ENCODE assay signal across 8 mouse cellular contexts in genomic region chr11:76026527-76027138, GRCm38 (mm10). TPM values are rescaled to one million over a fixed set of nuclear protein-coding genes. Genes with fewer than 3 reads are reported as not detected.
DNase-seq lines count a peak whose midpoint lies in the region; ATAC-seq and TF ChIP-seq lines count a peak whose summit lies in the region.

No protein-coding gene starts in this region.

- peak overlapping the region; percentile 76 for H3K9ac ChIP-seq in heart, embryonic 14.5 days (ENCODE audit: low read length)
- no peak overlapping the region; the same call in 1 of the 2 replicates for H3K9ac ChIP-seq in forebrain, embryonic 15.5 days (replicated peaks)
- peak overlapping the region; percentile 74 for H3K9ac ChIP-seq in liver, postnatal 0 days (replicated peaks)

- TF ChIP-seq EP300 in liver, postnatal 0 days (IDR thresholded peaks at IDR 0.05; ENCODE audit: low read depth): no peak

- no peak for ATAC-seq in heart, embryonic 14.5 days (ENCODE audit: insufficient number of reproducible peaks, insufficient read depth, low FRiP score, low read depth)
- ATAC-seq in forebrain, embryonic 15.5 days (replicated peaks): 0 out of 2 replicates have a peak, but pooled peaks have one; percentile 10
- ATAC-seq in liver, postnatal 0 days: no peak

- H3K4me3 ChIP-seq in heart, embryonic 14.5 days (ENCODE audit: control insufficient read depth in 1 of 2, insufficient read depth in 1 of 2, low read depth in 1 of 2, low read length in 2 of 2): peak overlapping the region; percentile 70 to 72
- peak overlapping the region; percentile 82 for H3K4me3 ChIP-seq in E14TG2a.4 (replicated peaks; ENCODE audit: low read length)
- peak overlapping the region; percentile 59 for H3K4me3 ChIP-seq in forebrain, embryonic 15.5 days
- peak overlapping the region; percentile 63 for H3K4me3 ChIP-seq in liver, postnatal 0 days (ENCODE audit: low read depth, low read length)

- H3K36me3 ChIP-seq in heart, embryonic 14.5 days (ENCODE audit: control insufficient read depth, insufficient read depth, low read length): peaks cover 3% of the 10 kb centered on the region; the same call in 1 of the 2 replicates
- H3K36me3 ChIP-seq in E14TG2a.4 (ENCODE audit: insufficient read depth, low read length): no peaks in the 10 kb centered on the region
- no peaks in the 10 kb centered on the region for H3K36me3 ChIP-seq in forebrain, embryonic 15.5 days
- 0 out of 2 replicates have a peak, but pooled peaks cover 3% of the 10 kb centered on the region for H3K36me3 ChIP-seq in liver, postnatal 0 days (replicated peaks; ENCODE audit: insufficient read depth, low read length)

- peak overlapping the region in 1 of 2 experiments; percentile 55; a peak in 1 of 4 replicates for H3K27ac ChIP-seq in heart, embryonic 14.5 days (replicated peaks in 1 of 2; ENCODE audit: control insufficient read depth in 1 of 2, insufficient read depth in 1 of 2, low read depth in 2 of 2, low read length in 2 of 2)
- no peak overlapping the region for H3K27ac ChIP-seq in forebrain, embryonic 15.5 days (replicated peaks)
- peak overlapping the region; percentile 51; the same call in 1 of the 2 replicates for H3K27ac ChIP-seq in liver, postnatal 0 days (ENCODE audit: low read depth)

- peaks cover 2% of the 10 kb centered on the region; the same call in 1 of the 2 replicates for H3K27me3 ChIP-seq in heart, embryonic 14.5 days (ENCODE audit: control insufficient read depth, insufficient read depth, low read length)
- peaks cover 81% of the 10 kb centered on the region for H3K27me3 ChIP-seq in E14TG2a.4 (ENCODE audit: insufficient read depth, low read length)
- H3K27me3 ChIP-seq in forebrain, embryonic 15.5 days: peaks cover 12% of the 10 kb centered on the region; the same call in 1 of the 2 replicates
- peaks cover 11% of the 10 kb centered on the region for H3K27me3 ChIP-seq in liver, postnatal 0 days (ENCODE audit: insufficient read depth, low read length)

- H3K4me1 ChIP-seq in heart, embryonic 14.5 days (ENCODE audit: control insufficient read depth in 2 of 2, insufficient read depth in 2 of 2, low read length in 2 of 2): peaks cover 5 to 9% of the 10 kb centered on the region in 2 experiments; a peak in 3 of 4 replicates
- peaks cover 12% of the 10 kb centered on the region; the same call in 1 of the 2 replicates for H3K4me1 ChIP-seq in E14TG2a.4 (replicated peaks; ENCODE audit: low read depth, low read length)
- H3K4me1 ChIP-seq in forebrain, embryonic 15.5 days: peaks cover 17% of the 10 kb centered on the region
- peaks cover 14% of the 10 kb centered on the region for H3K4me1 ChIP-seq in liver, postnatal 0 days (ENCODE audit: insufficient read depth)

- no peak for DNase-seq in heart, postnatal 4 days
- no peak for DNase-seq in liver, postnatal 0 days
- DNase-seq in gastrocnemius, adult 18-20 months (ENCODE audit: low spot score): no peak
- DNase-seq in frontal cortex, postnatal 10 days (ENCODE audit: low spot score in 2 of 2): no peak
- no peak for DNase-seq in urinary bladder, adult 18-20 months (ENCODE audit: low spot score in 2 of 2)

- peak overlapping the region; percentile 95 for H3K4me2 ChIP-seq in heart, embryonic 14.5 days (ENCODE audit: low read length)
- peak overlapping the region; percentile 96 for H3K4me2 ChIP-seq in forebrain, embryonic 15.5 days (replicated peaks)
- H3K4me2 ChIP-seq in liver, postnatal 0 days (ENCODE audit: low read depth, low read length): peak overlapping the region; percentile 87

- TF ChIP-seq CTCF in E14TG2a.4 (conservative IDR thresholded peaks at IDR 0.05; ENCODE audit: low read length): no peak
- no peak for TF ChIP-seq CTCF in liver, postnatal 0 days (IDR thresholded peaks at IDR 0.05; ENCODE audit: low read depth)

- no peaks in the 10 kb centered on the region for H3K9me3 ChIP-seq in heart, embryonic 14.5 days (ENCODE audit: control insufficient read depth, low read length)
- no peaks in the 10 kb centered on the region for H3K9me3 ChIP-seq in E14TG2a.4 (ENCODE audit: low read length)
- no peaks in the 10 kb centered on the region for H3K9me3 ChIP-seq in forebrain, embryonic 15.5 days
- H3K9me3 ChIP-seq in liver, postnatal 0 days (ENCODE audit: low read length): no peaks in the 10 kb centered on the region

- WGBS in heart, embryonic 14.5 days: 10% methylated on average over 14 of the region's 14 CpGs
- WGBS in forebrain, embryonic 15.5 days: 8% methylated on average over 13 of the region's 14 CpGs
- 13% methylated on average over 11 of the region's 14 CpGs for WGBS in liver, postnatal 0 days (ENCODE audit: insufficient replicate concordance)

RNA-seq across cellular contexts. Expression of gene Rflnb, which starts 0.9 kb away (rescaled TPM):
- polyA plus RNA-seq in heart, embryonic 14.5 days (2014; fragmentation: Nextera tagmentation; extraction: Ambion mirVana): 11.5 and 13.2 TPM in 2 replicates
- 10 to 100 TPM; 37.3 to 42.1 TPM for total RNA-seq in heart, postnatal 4 days (2021)
- polyA plus RNA-seq in forebrain, embryonic 15.5 days (2015; fragmentation: Nextera tagmentation; extraction: Ambion mirVana): 5.9 and 6.1 TPM in 2 replicates
- polyA plus RNA-seq in liver, postnatal 0 days (2015; fragmentation: Nextera tagmentation; extraction: Ambion mirVana): 7.8 and 7.9 TPM in 2 replicates
- total RNA-seq in gastrocnemius, adult 18-20 months (2021): 10 to 100 TPM; 10.9 to 16.1 TPM

RNA-seq across cellular contexts. Expression of gene 1700016K19Rik, which starts 26.9 kb away (rescaled TPM):
- 0.22 TPM in 1 of 2 replicates, not detected in the other for polyA plus RNA-seq in heart, embryonic 14.5 days (2014; fragmentation: Nextera tagmentation; extraction: Ambion mirVana)
- total RNA-seq in heart, postnatal 4 days (2021): not detected
- 2.1 and 4.1 TPM in 2 replicates for polyA plus RNA-seq in forebrain, embryonic 15.5 days (2015; fragmentation: Nextera tagmentation; extraction: Ambion mirVana)
- polyA plus RNA-seq in liver, postnatal 0 days (2015; fragmentation: Nextera tagmentation; extraction: Ambion mirVana): not detected in 2 replicates
- not detected for total RNA-seq in gastrocnemius, adult 18-20 months (2021)
